Mouse (Mus musculus): ENCODE results near the gene Meis2. TPM values are rescaled to one million over a fixed set of nuclear protein-coding genes. Genes with fewer than 3 reads are reported as not detected.

The Meis2 gene
- total and polyA plus RNA-seq, 3 experiments: 3.1 to 9.8 TPM; not detected in 1

- H3K9me3 ChIP-seq (replicated peaks; ENCODE audit: insufficient read depth, low read length): no peaks in the 10 kb centered on the region
- DNase-seq (ENCODE audit: low read depth, low spot score): no peak
Measured at GRCm38 (mm10) chr2:115948630-115949426, 116.8 kb downstream of the Meis2 start.

DNA sequence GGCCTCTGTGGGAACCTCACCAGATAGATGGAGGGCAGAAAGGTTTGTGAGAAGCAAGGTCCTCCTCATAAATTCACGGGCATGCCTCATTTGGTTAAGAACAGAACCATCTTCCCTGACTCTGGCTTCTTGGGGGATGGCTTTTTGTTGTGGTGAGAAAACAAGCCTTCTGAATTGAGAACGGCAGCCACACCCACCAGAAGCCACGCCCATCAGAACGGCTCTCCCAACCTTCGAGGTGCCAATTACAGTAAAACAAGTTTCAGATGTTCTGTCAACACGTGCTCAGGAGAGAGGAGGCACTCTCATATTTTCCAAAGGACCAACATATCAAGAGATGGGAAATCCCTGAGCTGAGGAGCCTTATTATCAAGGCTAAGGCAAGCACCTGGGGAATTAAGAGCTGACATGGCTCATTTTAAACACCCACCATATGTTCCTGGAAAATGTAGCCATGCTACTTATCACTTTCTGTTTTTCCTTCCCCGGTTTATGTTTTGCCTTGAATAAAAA, 117.9 kb downstream of the Meis2 start:
- H3K79me2 ChIP-seq (ENCODE audit: control insufficient read depth, insufficient read depth, low read length, poor library complexity): no peaks in the 10 kb centered on the region
- no peaks in the 10 kb centered on the region for H3K27me3 ChIP-seq (ENCODE audit: control insufficient read depth in 1 of 2, insufficient read depth in 2 of 2, low read length in 2 of 2)
- no peaks in the 10 kb centered on the region for H3K36me3 ChIP-seq (ENCODE audit: control insufficient read depth in 1 of 2, insufficient read depth in 2 of 2, low read length in 2 of 2)
- TF ChIP-seq MYC (IDR thresholded peaks at IDR 0.05; ENCODE audit: low read depth, low read length) (no peak), TAL1 (IDR thresholded peaks at IDR 0.05; ENCODE audit: low read length) (no peak), ELF1 (IDR thresholded peaks at IDR 0.05; ENCODE audit: low read depth, low read length) (no peak), MYB (IDR thresholded peaks at IDR 0.05; ENCODE audit: low read depth, low read length) (no peak), POLR2A (IDR thresholded peaks at IDR 0.05; ENCODE audit: control insufficient read depth in 1 of 2, insufficient read depth in 1 of 2, low read depth in 1 of 2, low read length in 2 of 2, poor library complexity in 1 of 2) (no peak), GATA1 (IDR thresholded peaks at IDR 0.05; ENCODE audit: low read depth, low read length) (no peak), NELFE (IDR thresholded peaks at IDR 0.05; ENCODE audit: low read depth, low read length) (no peak), ZC3H11A (IDR thresholded peaks at IDR 0.05; ENCODE audit: low read depth, low read length) (no peak), GABPA (IDR thresholded peaks at IDR 0.05; ENCODE audit: low read depth, low read length) (no peak), POLR2AphosphoS5 (IDR thresholded peaks at IDR 0.05; ENCODE audit: borderline replicate concordance, low read depth, low read length) (no peak), NRF1 (IDR thresholded peaks at IDR 0.05; ENCODE audit: insufficient read depth, low read depth, low read length, poor library complexity, severe bottlenecking) (no peak), MAX (IDR thresholded peaks at IDR 0.05; ENCODE audit: low read length) (no peak), CHD1 (IDR thresholded peaks at IDR 0.05; ENCODE audit: low read depth, low read length) (no peak), EP300 (IDR thresholded peaks at IDR 0.05; ENCODE audit: low read depth in 1 of 2, low read length in 2 of 2) (no peak), ZKSCAN1 (IDR thresholded peaks at IDR 0.05; ENCODE audit: low read depth, low read length) (no peak), USF1 (IDR thresholded peaks at IDR 0.05; ENCODE audit: low read depth, low read length) (no peak), MAFK (IDR thresholded peaks at IDR 0.05; ENCODE audit: borderline replicate concordance, low read depth, low read length) (no peak), MXI1 (IDR thresholded peaks at IDR 0.05; ENCODE audit: low read depth, low read length) (no peak)
- no peaks in the 10 kb centered on the region for H3K9me3 ChIP-seq (replicated peaks; ENCODE audit: insufficient read depth, low read length)
- no peak overlapping the region for H3K27ac ChIP-seq (ENCODE audit: control insufficient read depth, low read depth, low read length)
- H3K4me1 ChIP-seq (ENCODE audit: control insufficient read depth in 1 of 2, insufficient read depth in 2 of 2, low read length in 2 of 2): no peaks in the 10 kb centered on the region
- H3K9ac ChIP-seq (ENCODE audit: control insufficient read depth, low read depth, low read length, poor library complexity, severe bottlenecking): no peak overlapping the region
- no peak overlapping the region for H3K4me3 ChIP-seq (ENCODE audit: control insufficient read depth in 1 of 2, insufficient read depth in 1 of 2, low read depth in 2 of 2, low read length in 2 of 2)
- no peak for DNase-seq (ENCODE audit: low read depth, low spot score)

More at GRCm38 (mm10) chr2:115948630-115949426, 116.8 kb downstream of the Meis2 start:
- TF ChIP-seq ETS1 (IDR thresholded peaks at IDR 0.05; ENCODE audit: low read depth, low read length) (no peak), POLR2A (IDR thresholded peaks at IDR 0.05; ENCODE audit: control insufficient read depth in 1 of 2, insufficient read depth in 1 of 2, low read depth in 1 of 2, low read length in 2 of 2, poor library complexity in 1 of 2) (no peak), TAL1 (IDR thresholded peaks at IDR 0.05; ENCODE audit: low read length) (no peak), MYB (IDR thresholded peaks at IDR 0.05; ENCODE audit: low read depth, low read length) (no peak), ZC3H11A (IDR thresholded peaks at IDR 0.05; ENCODE audit: low read depth, low read length) (no peak), POLR2AphosphoS5 (IDR thresholded peaks at IDR 0.05; ENCODE audit: borderline replicate concordance, low read depth, low read length) (no peak), TBP (IDR thresholded peaks at IDR 0.05; ENCODE audit: low read depth, low read length) (no peak), SIN3A (IDR thresholded peaks at IDR 0.05; ENCODE audit: low read length) (no peak), POLR2AphosphoS2 (IDR thresholded peaks at IDR 0.05; ENCODE audit: low read length) (no peak), UBTF (IDR thresholded peaks at IDR 0.05; ENCODE audit: borderline replicate concordance, insufficient read depth, low read depth, low read length) (no peak), ZMIZ1 (IDR thresholded peaks at IDR 0.05; ENCODE audit: low read depth, low read length) (no peak), MYC (IDR thresholded peaks at IDR 0.05; ENCODE audit: low read depth, low read length) (no peak), USF2 (IDR thresholded peaks at IDR 0.05; ENCODE audit: borderline replicate concordance in 1 of 2, insufficient read depth in 1 of 2, low read depth in 1 of 2, low read length in 2 of 2) (no peak), RCOR1 (IDR thresholded peaks at IDR 0.05; ENCODE audit: low read depth, low read length) (no peak), HCFC1 (IDR thresholded peaks at IDR 0.05; ENCODE audit: low read depth, low read length) (no peak), CTCF (IDR thresholded peaks at IDR 0.05 in 2 of 3, conservative IDR thresholded peaks at IDR 0.05 in 1 of 3; ENCODE audit: control insufficient read depth in 1 of 3, insufficient read depth in 1 of 3, low read depth in 2 of 3, low read length in 3 of 3, poor library complexity in 1 of 3, severe bottlenecking in 1 of 3) (no peak), ELF1 (IDR thresholded peaks at IDR 0.05; ENCODE audit: low read depth, low read length) (no peak), RAD21 (IDR thresholded peaks at IDR 0.05; ENCODE audit: low read depth, low read length) (no peak), E2F4 (IDR thresholded peaks at IDR 0.05; ENCODE audit: borderline replicate concordance, low read depth, low read length) (no peak)
- H3K36me3 ChIP-seq (ENCODE audit: control insufficient read depth in 1 of 2, insufficient read depth in 2 of 2, low read length in 2 of 2): no peaks in the 10 kb centered on the region
- no peaks in the 10 kb centered on the region for H3K79me2 ChIP-seq (ENCODE audit: control insufficient read depth, insufficient read depth, low read length, poor library complexity)
- no peaks in the 10 kb centered on the region for H3K27me3 ChIP-seq (ENCODE audit: control insufficient read depth in 1 of 2, insufficient read depth in 2 of 2, low read length in 2 of 2)
- H3K4me1 ChIP-seq (ENCODE audit: control insufficient read depth in 1 of 2, insufficient read depth in 2 of 2, low read length in 2 of 2): no peaks in the 10 kb centered on the region
- no peak overlapping the region for H3K4me3 ChIP-seq (ENCODE audit: control insufficient read depth in 1 of 2, insufficient read depth in 1 of 2, low read depth in 2 of 2, low read length in 2 of 2)
- no peak overlapping the region for H3K27ac ChIP-seq (ENCODE audit: control insufficient read depth, low read depth, low read length)
- no peak overlapping the region for H3K9ac ChIP-seq (ENCODE audit: control insufficient read depth, low read depth, low read length, poor library complexity, severe bottlenecking)

Measured in MEL (cell line).